Mouse (Mus musculus) megakaryocyte, embryonic 14.5 days (primary cell): ENCODE results near the gene Olfr807. TPM values are rescaled to one million over a fixed set of nuclear protein-coding genes. Genes with fewer than 3 reads are reported as not detected.

Experiments
- H3K27me3 ChIP-seq: replicated peaks from 2 replicates; pipeline ENCODE3; 2012; ENCODE audit warnings: inconsistent platforms
- H3K36me3 ChIP-seq: replicated peaks from 2 replicates; pipeline ENCODE3; 2012; ENCODE audit warnings: low read length, inconsistent platforms, mixed read lengths
- H3K4me1 ChIP-seq: 2 replicates; pipeline ENCODE4 v1.6.1; 2012; ENCODE audit warnings: inconsistent platforms
- H3K4me3 ChIP-seq: replicated peaks from 2 replicates; pipeline ENCODE3; 2012; ENCODE audit warnings: moderate library complexity, mild to moderate bottlenecking, inconsistent platforms
- H3K9me3 ChIP-seq: 2 replicates; pipeline ENCODE4 v1.6.1; 2012; ENCODE audit warnings: inconsistent platforms
- FLI1 ChIP-seq: IDR thresholded peaks from 2 replicates; pipeline ENCODE4 v1.6.1; 2012; ENCODE audit warnings: low read length, inconsistent platforms, mixed read lengths
- GATA1 ChIP-seq: IDR thresholded peaks from 3 replicates; pipeline ENCODE4 v1.6.1; 2012; ENCODE audit warnings: mixed read lengths, low read length, inconsistent platforms, borderline replicate concordance
- polyA plus RNA-seq: library from polyadenylated mRNA; stranded (reverse); fragments of >175 nt; gene quantifications from 2 replicates; pipeline ENCODE4 v1.2.3, GENCODE M21; 2012; ENCODE audit warnings: low replicate concordance; ENCODE audit not compliant: insufficient read depth

Olfr807 gene
- not detected in 2 replicates for polyA plus RNA-seq

DNA sequence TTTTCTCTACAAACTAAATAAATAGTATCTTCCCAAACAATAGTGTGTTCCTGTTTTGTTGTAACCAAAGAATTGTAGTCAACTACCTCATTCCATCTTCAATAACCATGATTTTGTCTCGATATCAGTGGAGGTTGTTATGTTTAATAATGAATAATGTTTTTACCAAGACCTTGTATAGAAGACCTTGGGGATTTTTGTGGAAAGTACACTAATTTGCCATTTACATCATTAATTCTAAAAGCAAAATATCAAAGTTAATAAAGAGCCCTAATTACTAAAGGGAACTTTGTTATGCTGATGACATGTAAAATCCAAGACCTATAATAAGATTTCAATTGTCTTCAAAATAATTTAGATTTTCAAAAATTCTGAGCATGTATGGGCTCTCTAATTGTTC lies at the start of gene Olfr807:
TSS of gene Olfr807 (minus strand) at position 101 of the 400 bp plus-strand sequence.
- Histone ChIP-seq H3K27me3 (no peaks in the 10 kb centered on the region), H3K9me3 (no peaks in the 10 kb centered on the region), H3K4me3 (no peak within 1 kb of the TSS), H3K36me3 (no peaks in the 10 kb centered on the region), H3K4me1 (no peaks in the 10 kb centered on the region)
- TF ChIP-seq GATA1 (no peak), FLI1 (no peak)

DNA sequence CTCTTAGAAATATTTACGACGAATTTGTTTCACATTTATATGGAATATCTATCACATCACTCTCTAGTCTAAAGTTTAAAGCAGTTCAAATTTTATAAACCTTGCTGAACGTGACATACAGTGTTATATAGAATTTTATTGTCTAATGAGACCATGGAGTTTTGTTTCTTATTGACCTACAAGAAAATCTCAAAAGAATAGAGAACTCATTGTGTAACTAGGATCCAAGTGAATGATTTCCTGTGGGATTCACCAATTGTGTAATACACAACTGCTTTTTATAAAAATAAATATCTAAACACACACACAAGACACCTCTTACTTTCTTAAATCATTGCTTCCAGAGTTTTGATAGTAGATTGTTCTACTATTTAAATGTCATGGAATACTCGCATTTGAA lies 46.7 kb upstream of the Olfr807 start, which contains the start of gene Olfr811:
TSS of gene Olfr811 (minus strand) at position 101 of the 400 bp plus-strand sequence.
- no peaks in the 10 kb centered on the region for H3K27me3 ChIP-seq
- H3K36me3 ChIP-seq = no peaks in the 10 kb centered on the region
- 0 out of 2 replicates have a peak, but pooled peaks cover 3% of the 10 kb centered on the region for H3K9me3 ChIP-seq
- TF ChIP-seq FLI1 (no peak), GATA1 (no peak)
- H3K4me1 ChIP-seq = no peaks in the 10 kb centered on the region
- no peak within 1 kb of the TSS for H3K4me3 ChIP-seq

DNA sequence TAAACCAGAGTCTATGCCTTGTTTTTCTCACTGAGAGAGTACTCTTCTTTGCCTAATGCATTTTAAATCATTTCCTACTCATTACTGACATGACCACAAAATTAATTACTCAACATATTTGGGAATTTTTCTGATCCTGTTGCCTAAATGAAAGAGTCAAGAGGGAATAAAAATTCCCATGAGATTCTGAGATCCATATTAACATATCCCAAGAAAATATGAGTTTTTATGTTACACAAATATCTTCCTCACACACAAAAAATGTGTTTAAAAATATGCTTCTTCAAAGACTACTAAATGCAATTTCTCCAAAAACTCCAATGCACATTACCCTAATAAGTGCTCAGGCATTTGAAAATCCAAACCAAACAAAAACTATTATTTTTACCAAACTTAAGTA lies 37.2 kb upstream of the Olfr807 start, which contains the start of gene Olfr810:
TSS of gene Olfr810 (minus strand) at position 101 of the 400 bp plus-strand sequence.
- Histone ChIP-seq H3K4me3 (no peak within 1 kb of the TSS), H3K9me3 (no peaks in the 10 kb centered on the region), H3K36me3 (no peaks in the 10 kb centered on the region), H3K27me3 (no peaks in the 10 kb centered on the region), H3K4me1 (no peaks in the 10 kb centered on the region)
- TF ChIP-seq FLI1 (no peak), GATA1 (no peak)

DNA sequence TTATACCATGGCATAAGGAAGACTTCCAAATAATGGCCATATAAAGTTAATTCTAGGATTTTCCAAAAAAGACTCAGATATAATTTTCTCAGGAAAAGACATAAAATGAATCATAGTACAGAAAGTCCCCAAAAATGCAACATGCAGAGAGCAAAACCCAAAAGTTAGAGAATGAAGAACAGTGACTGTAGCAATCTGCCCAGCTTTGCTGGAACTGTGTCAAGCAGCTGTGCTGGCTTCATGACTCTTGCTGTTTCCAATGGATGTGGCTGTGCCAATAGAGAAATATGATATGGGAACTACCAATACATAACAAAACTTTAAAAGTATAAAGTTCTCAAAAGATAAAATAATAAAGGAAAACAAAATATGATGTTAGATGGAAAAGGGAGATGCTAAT lies 20.5 kb upstream of the Olfr807 start:
- Histone ChIP-seq H3K27me3 (no peaks in the 10 kb centered on the region), H3K4me1 (no peaks in the 10 kb centered on the region), H3K36me3 (no peaks in the 10 kb centered on the region), H3K9me3 (no peaks in the 10 kb centered on the region), H3K4me3 (no peak overlapping the region)
- TF ChIP-seq GATA1 (no peak), FLI1 (no peak)

DNA sequence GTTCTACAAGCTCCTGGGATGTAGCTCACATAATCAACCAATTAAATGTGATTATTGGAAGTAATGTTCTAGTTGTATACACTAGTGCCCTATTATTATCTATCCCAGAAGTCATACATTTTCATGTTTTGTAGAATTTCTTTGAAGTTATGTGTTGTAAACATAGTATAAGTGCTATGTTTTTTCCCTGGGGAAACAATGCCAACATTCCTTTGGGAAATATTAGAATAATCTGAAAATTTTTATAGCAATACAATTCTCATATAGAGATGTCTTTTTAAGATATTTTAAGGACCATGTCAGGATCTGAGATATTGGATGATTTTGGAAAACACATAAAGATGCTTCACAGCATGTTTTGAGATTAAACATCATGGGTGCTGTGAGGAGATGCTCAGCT lies 16.7 kb upstream of the Olfr807 start, which contains the start of gene Olfr809:
TSS of gene Olfr809 (plus strand) at position 301 of the 400 bp plus-strand sequence.
- no peaks in the 10 kb centered on the region for H3K4me1 ChIP-seq
- H3K4me3 ChIP-seq = no peak within 1 kb of the TSS
- TF ChIP-seq GATA1 (no peak), FLI1 (no peak)
- no peaks in the 10 kb centered on the region for H3K9me3 ChIP-seq
- no peaks in the 10 kb centered on the region for H3K27me3 ChIP-seq
- H3K36me3 ChIP-seq = no peaks in the 10 kb centered on the region

DNA sequence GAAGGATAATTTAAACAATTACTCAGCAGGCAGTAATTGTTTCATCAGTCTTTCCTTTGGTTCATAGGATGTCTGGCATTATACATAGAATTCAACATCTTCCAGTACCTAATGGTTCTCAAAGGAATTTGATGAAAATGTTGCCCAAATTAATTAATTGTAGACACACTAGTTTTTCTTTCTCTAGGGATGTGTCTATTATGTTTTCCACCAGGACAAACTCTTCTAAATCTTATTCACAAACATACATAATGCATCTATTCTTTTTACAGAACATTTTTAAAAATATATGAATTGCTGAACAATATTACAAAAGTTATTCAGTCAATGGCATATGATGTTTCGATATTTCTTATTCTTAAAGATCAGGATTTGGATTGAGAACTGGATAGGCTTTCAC lies 7.6 kb upstream of the Olfr807 start, which contains the start of gene Olfr808:
TSS of gene Olfr808 (plus strand) at position 301 of the 400 bp plus-strand sequence.
- Histone ChIP-seq H3K9me3 (no peaks in the 10 kb centered on the region), H3K36me3 (no peaks in the 10 kb centered on the region), H3K4me1 (no peaks in the 10 kb centered on the region), H3K27me3 (no peaks in the 10 kb centered on the region), H3K4me3 (no peak within 1 kb of the TSS)
- no peak for TF ChIP-seq FLI1
- TF ChIP-seq GATA1 = no peak

DNA sequence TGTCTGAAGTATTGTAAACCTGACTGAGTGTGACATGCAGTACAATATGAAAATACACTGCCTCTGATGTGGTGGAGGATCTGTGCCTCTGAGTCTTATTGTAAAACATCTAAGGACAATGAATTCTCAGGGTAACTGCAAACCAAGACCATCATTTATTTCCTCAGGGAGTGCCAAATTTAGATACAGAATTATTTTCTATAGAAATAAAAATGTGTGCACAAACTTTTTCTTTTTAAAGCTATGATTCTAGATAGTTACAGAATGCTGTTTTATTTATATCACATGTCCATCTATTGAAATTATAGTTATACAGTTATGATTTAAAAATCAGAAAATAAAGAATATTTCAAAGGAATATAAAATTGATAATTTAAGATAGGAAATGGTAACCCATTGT lies 15.8 kb downstream of the Olfr807 start, which contains the start of gene Olfr806:
TSS of gene Olfr806 (minus strand) at position 101 of the 400 bp plus-strand sequence.
- H3K4me3 ChIP-seq = no peak within 1 kb of the TSS
- no peaks in the 10 kb centered on the region for H3K27me3 ChIP-seq
- TF ChIP-seq GATA1 = no peak
- no peak for TF ChIP-seq FLI1
- no peaks in the 10 kb centered on the region for H3K4me1 ChIP-seq
- peaks cover 3% of the 10 kb centered on the region; the same call in 1 of the 2 replicates for H3K9me3 ChIP-seq
- H3K36me3 ChIP-seq = no peaks in the 10 kb centered on the region

DNA sequence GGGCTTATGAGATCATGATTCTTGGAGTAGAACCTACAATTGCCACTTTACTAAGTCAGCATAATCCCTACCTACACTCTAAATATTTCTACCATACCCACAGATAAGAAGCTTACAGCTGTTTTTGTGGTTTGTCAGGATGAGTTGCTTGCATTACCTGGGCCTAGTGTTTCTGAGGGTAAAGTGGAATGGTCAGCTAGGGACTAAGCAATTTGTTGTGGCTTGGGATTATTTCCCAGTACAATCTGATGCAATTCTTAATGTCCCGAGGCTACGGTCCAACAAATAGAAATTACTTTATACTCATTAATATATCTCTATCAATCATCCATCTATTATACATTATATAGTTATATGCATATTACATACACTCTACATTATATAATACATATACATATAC lies 28.3 kb downstream of the Olfr807 start, which contains the start of gene Olfr805:
TSS of gene Olfr805 (minus strand) at position 101 of the 400 bp plus-strand sequence.
- H3K9me3 ChIP-seq = no peaks in the 10 kb centered on the region
- no peaks in the 10 kb centered on the region for H3K27me3 ChIP-seq
- no peaks in the 10 kb centered on the region for H3K4me1 ChIP-seq
- H3K36me3 ChIP-seq = no peaks in the 10 kb centered on the region
- TF ChIP-seq FLI1 = no peak
- no peak for TF ChIP-seq GATA1
- H3K4me3 ChIP-seq = no peak within 1 kb of the TSS

Other genes with a start within 250 kb of the Olfr807 start
- gene Olfr791, start 236.0 kb downstream of the Olfr807 start, polyA plus RNA-seq = not detected in 2 replicates
- gene Olfr792, start 218.6 kb downstream of the Olfr807 start, polyA plus RNA-seq = not detected in 2 replicates
- not detected in 2 replicates for gene Olfr794, start 190.1 kb downstream of the Olfr807 start, polyA plus RNA-seq
- not detected in 2 replicates for gene Olfr796, start 145.2 kb downstream of the Olfr807 start, polyA plus RNA-seq
- gene Olfr798, start 129.9 kb downstream of the Olfr807 start, polyA plus RNA-seq = 0.76 TPM in 1 of 2 replicates, not detected in the other
- not detected in 2 replicates for gene Olfr799, start 120.3 kb downstream of the Olfr807 start, polyA plus RNA-seq
- gene Olfr800, start 100.1 kb downstream of the Olfr807 start, polyA plus RNA-seq = not detected in 2 replicates
- not detected in 2 replicates for gene Olfr801, start 83.9 kb downstream of the Olfr807 start, polyA plus RNA-seq
- gene Olfr802, start 69.6 kb downstream of the Olfr807 start, polyA plus RNA-seq = not detected in 2 replicates
- gene Olfr803, start 63.5 kb downstream of the Olfr807 start, polyA plus RNA-seq = 8.7 TPM in 1 of 2 replicates, not detected in the other
- not detected in 2 replicates for gene Olfr804, start 54.6 kb downstream of the Olfr807 start, polyA plus RNA-seq
- not detected in 2 replicates for gene Olfr805, start 28.4 kb downstream of the Olfr807 start, polyA plus RNA-seq
- gene Olfr806, start 15.9 kb downstream of the Olfr807 start, polyA plus RNA-seq = not detected in 2 replicates
- not detected in 2 replicates for gene Olfr808, start 7.7 kb upstream of the Olfr807 start, polyA plus RNA-seq
- 0.07 TPM in 1 of 2 replicates, not detected in the other for gene Olfr809, start 16.8 kb upstream of the Olfr807 start, polyA plus RNA-seq
- not detected in 2 replicates for gene Olfr810, start 37.1 kb upstream of the Olfr807 start, polyA plus RNA-seq
- gene Olfr811, start 46.6 kb upstream of the Olfr807 start, polyA plus RNA-seq = not detected in 2 replicates
- gene Olfr812, start 88.3 kb upstream of the Olfr807 start, polyA plus RNA-seq = not detected in 2 replicates
- not detected in 2 replicates for gene Olfr813, start 97.6 kb upstream of the Olfr807 start, polyA plus RNA-seq
- gene Olfr814, start 122.1 kb upstream of the Olfr807 start, polyA plus RNA-seq = 0.03 TPM in 1 of 2 replicates, not detected in the other
- not detected in 2 replicates for gene Olfr815, start 148.1 kb upstream of the Olfr807 start, polyA plus RNA-seq
- gene Olfr816, start 157.8 kb upstream of the Olfr807 start, polyA plus RNA-seq = not detected in 2 replicates
- gene Olfr818, start 191.3 kb upstream of the Olfr807 start, polyA plus RNA-seq = not detected in 2 replicates
- gene Olfr819, start 209.5 kb upstream of the Olfr807 start, polyA plus RNA-seq = not detected in 2 replicates
- gene Olfr247, start 218.3 kb upstream of the Olfr807 start, polyA plus RNA-seq = not detected in 2 replicates
- gene Gm10310, start 227.3 kb upstream of the Olfr807 start, polyA plus RNA-seq = not detected in 2 replicates